Comparison of ENCODE assay signal across 8 mouse cellular contexts in genomic region chr9:65123552-65124168, GRCm38 (mm10). TPM values are rescaled to one million over a fixed set of nuclear protein-coding genes. Genes with fewer than 3 reads are reported as not detected.
DNase-seq lines count a peak whose midpoint lies in the region; ATAC-seq lines count a peak whose summit lies in the region.

No protein-coding gene starts in this region.

- ATAC-seq in CD4-positive, CD25-positive, alpha-beta regulatory T cell, adult 4 months, result no peak
- ATAC-seq in embryonic facial prominence, embryonic 11.5 days (replicated peaks; ENCODE audit: insufficient number of reproducible peaks, low FRiP score, low TSS enrichment, low read depth), result peak; percentile 54
- peak; percentile 51 for ATAC-seq in hindbrain, embryonic 11.5 days (ENCODE audit: low FRiP score)
- peak; percentile 33; the same call in 1 of the 2 replicates for ATAC-seq in midbrain, embryonic 16.5 days

- H3K9ac ChIP-seq in embryonic facial prominence, embryonic 11.5 days (replicated peaks; ENCODE audit: low read length), result peak overlapping the region; percentile 72
- H3K9ac ChIP-seq in hindbrain, embryonic 11.5 days (ENCODE audit: low read depth, low read length), result peak overlapping the region; percentile 51
- H3K9ac ChIP-seq in midbrain, embryonic 16.5 days (ENCODE audit: low read depth, low read length), result peak overlapping the region; percentile 50

- under 1% methylated on average over 48 of the region's 48 CpGs for WGBS in embryonic facial prominence, embryonic 11.5 days
- WGBS in hindbrain, embryonic 11.5 days, result 2% methylated on average over 47 of the region's 48 CpGs
- 4% methylated on average over 48 of the region's 48 CpGs for WGBS in midbrain, embryonic 16.5 days

- H3K9me3 ChIP-seq in embryonic facial prominence, embryonic 11.5 days (replicated peaks; ENCODE audit: control insufficient read depth, low read length), result no peaks in the 10 kb centered on the region
- H3K9me3 ChIP-seq in hindbrain, embryonic 11.5 days (ENCODE audit: control insufficient read depth, low read length), result no peaks in the 10 kb centered on the region
- H3K9me3 ChIP-seq in midbrain, embryonic 16.5 days (replicated peaks; ENCODE audit: control insufficient read depth, low read length, poor library complexity, severe bottlenecking), result no peaks in the 10 kb centered on the region

- H3K27ac ChIP-seq in embryonic facial prominence, embryonic 11.5 days (replicated peaks; ENCODE audit: low read depth, low read length), result no peak overlapping the region
- H3K27ac ChIP-seq in hindbrain, embryonic 11.5 days (ENCODE audit: low read depth, low read length), result no peak overlapping the region
- H3K27ac ChIP-seq in midbrain, embryonic 16.5 days (ENCODE audit: low read length), result no peak overlapping the region

- DNase-seq in CD4-positive, CD25-positive, alpha-beta regulatory T cell, adult 2 months (ENCODE audit: low read depth, low spot score), result peak; percentile 37
- peak; percentile 85 for DNase-seq in ZHBTc4 (ENCODE audit: low read depth, low spot score)
- peak; percentile 89 for DNase-seq in embryonic facial prominence, embryonic 11.5 days (ENCODE audit: low spot score)
- DNase-seq in hindbrain, embryonic 11.5 days (ENCODE audit: low spot score), result peak; percentile 88
- peak; percentile 48 for DNase-seq in liver
- DNase-seq in T-cell, adult 2 months (ENCODE audit: low spot score), result no peak

- H3K4me1 ChIP-seq in embryonic facial prominence, embryonic 11.5 days (ENCODE audit: control insufficient read depth, insufficient read depth, low read length), result no peaks in the 10 kb centered on the region
- peaks cover 3% of the 10 kb centered on the region; the same call in 1 of the 2 replicates for H3K4me1 ChIP-seq in hindbrain, embryonic 11.5 days (replicated peaks; ENCODE audit: control insufficient read depth, insufficient read depth, low read length)
- H3K4me1 ChIP-seq in midbrain, embryonic 16.5 days (ENCODE audit: control insufficient read depth, insufficient read depth, low read length), result peaks cover 6% of the 10 kb centered on the region; the same call in 1 of the 2 replicates

- H3K4me2 ChIP-seq in embryonic facial prominence, embryonic 11.5 days (ENCODE audit: low read depth, low read length), result peak overlapping the region; percentile 92
- H3K4me2 ChIP-seq in hindbrain, embryonic 11.5 days (replicated peaks; ENCODE audit: low read depth, low read length), result peak overlapping the region; percentile 89
- H3K4me2 ChIP-seq in midbrain, embryonic 16.5 days (ENCODE audit: low read length), result peak overlapping the region; percentile 65

- H3K27me3 ChIP-seq in embryonic facial prominence, embryonic 11.5 days (ENCODE audit: control insufficient read depth, insufficient read depth, low read length), result no peaks in the 10 kb centered on the region
- no peaks in the 10 kb centered on the region for H3K27me3 ChIP-seq in hindbrain, embryonic 11.5 days (ENCODE audit: control insufficient read depth, insufficient read depth, low read length)
- H3K27me3 ChIP-seq in midbrain, embryonic 16.5 days (ENCODE audit: control insufficient read depth, insufficient read depth, low read depth, low read length), result no peaks in the 10 kb centered on the region

- no peaks in the 10 kb centered on the region for H3K36me3 ChIP-seq in embryonic facial prominence, embryonic 11.5 days (replicated peaks; ENCODE audit: control insufficient read depth, insufficient read depth, low read depth, low read length)
- no peaks in the 10 kb centered on the region for H3K36me3 ChIP-seq in hindbrain, embryonic 11.5 days (ENCODE audit: control insufficient read depth, insufficient read depth, low read length)
- peaks cover 10% of the 10 kb centered on the region for H3K36me3 ChIP-seq in midbrain, embryonic 16.5 days (ENCODE audit: control insufficient read depth, insufficient read depth, low read length)

- H3K4me3 ChIP-seq in embryonic facial prominence, embryonic 11.5 days (ENCODE audit: low read depth, low read length), result peak overlapping the region; percentile 42
- peak overlapping the region; percentile 31 for H3K4me3 ChIP-seq in hindbrain, embryonic 11.5 days (ENCODE audit: low read depth, low read length)
- peak overlapping the region; percentile 29 for H3K4me3 ChIP-seq in midbrain, embryonic 16.5 days (ENCODE audit: low read depth, low read length)

RNA-seq across cellular contexts. Expression of gene Igdcc3, which starts 17.3 kb away (rescaled TPM):
- not detected for polyA plus RNA-seq in CD4-positive, CD25-positive, alpha-beta regulatory T cell, adult 4 months (2017; shearing (Covaris generic))
- polyA plus RNA-seq in embryonic facial prominence, embryonic 11.5 days (2014; fragmentation: Nextera tagmentation; extraction: Ambion mirVana), result 17.0 and 18.7 TPM in 2 replicates
- polyA plus RNA-seq in hindbrain, embryonic 11.5 days (2014; fragmentation: Nextera tagmentation; extraction: Ambion mirVana), result 46.0 and 49.6 TPM in 2 replicates
- polyA plus RNA-seq in midbrain, embryonic 16.5 days (2015; fragmentation: Nextera tagmentation; extraction: Ambion mirVana), result 8.7 and 9.1 TPM in 2 replicates

RNA-seq across cellular contexts. Expression of gene Igdcc4, which starts 22.4 kb away (rescaled TPM):
- under 1 TPM in 1 of 2 experiments, not detected in 1; 0.05 TPM for polyA plus RNA-seq in CD4-positive, CD25-positive, alpha-beta regulatory T cell, adult 4 months (2017; shearing (Covaris generic))
- polyA plus RNA-seq in embryonic facial prominence, embryonic 11.5 days (2014; fragmentation: Nextera tagmentation; extraction: Ambion mirVana), result 11.8 and 12.4 TPM in 2 replicates
- polyA plus RNA-seq in hindbrain, embryonic 11.5 days (2014; fragmentation: Nextera tagmentation; extraction: Ambion mirVana), result 8.8 and 10.3 TPM in 2 replicates
- polyA plus RNA-seq in midbrain, embryonic 16.5 days (2015; fragmentation: Nextera tagmentation; extraction: Ambion mirVana), result 13.4 and 15.9 TPM in 2 replicates
